Mouse (Mus musculus): ENCODE measurements at regions not wholly inside any gene's neighbourhood (a gene's known extent, or its start where the extent isn't known, plus 50 kb on each side); places are given as distances from the start of the nearest gene placed in this dataset.

GRCm38 (mm10) chr14:54086660-54087059 is 167.2 kb downstream of the Dad1 start:
- Histone ChIP-seq H3K36me3 (no peaks in the 10 kb centered on the region), H3K27ac (no peak overlapping the region), H3K27me3 (no peaks in the 10 kb centered on the region), H3K4me2 (replicated peaks) (no peak overlapping the region), H3K9ac (replicated peaks) (no peak overlapping the region), H3K4me3 (replicated peaks) (no peak overlapping the region), H3K4me1 (replicated peaks) (no peaks in the 10 kb centered on the region), H3K9me3 (no peaks in the 10 kb centered on the region)
- 70% methylated on average over 11 of the region's 11 CpGs for WGBS
- ATAC-seq = no peak

GRCm38 (mm10) chr14:54074659-54075058 is 179.2 kb downstream of the Dad1 start:
- H3K36me3 ChIP-seq = no peaks in the 10 kb centered on the region
- no peak for ATAC-seq
- no peaks in the 10 kb centered on the region for H3K9me3 ChIP-seq
- H3K4me3 ChIP-seq (replicated peaks) = no peak overlapping the region
- H3K9ac ChIP-seq (replicated peaks) = no peak overlapping the region
- no peaks in the 10 kb centered on the region for H3K4me1 ChIP-seq (replicated peaks)
- no peak overlapping the region for H3K27ac ChIP-seq
- H3K27me3 ChIP-seq = no peaks in the 10 kb centered on the region
- WGBS = 84% methylated on average over 3 of the region's 3 CpGs
- no peak overlapping the region for H3K4me2 ChIP-seq (replicated peaks)

- no peak overlapping the region for H3K9ac ChIP-seq (replicated peaks)
- WGBS = 78% methylated on average over 10 of the region's 10 CpGs
- no peak for ATAC-seq
- no peaks in the 10 kb centered on the region for H3K9me3 ChIP-seq
- 0 out of 2 replicates have a peak overlapping the region, but pooled peaks have one; percentile 5 for H3K4me2 ChIP-seq (replicated peaks)
- H3K4me1 ChIP-seq (replicated peaks) = no peaks in the 10 kb centered on the region
- H3K4me3 ChIP-seq (replicated peaks) = no peak overlapping the region
- no peaks in the 10 kb centered on the region for H3K36me3 ChIP-seq
- H3K27ac ChIP-seq = no peak overlapping the region
- H3K27me3 ChIP-seq = no peaks in the 10 kb centered on the region
These were observed 181.5 kb downstream of the Dad1 start for GRCm38 (mm10) chr14:54072283-54072912.

GRCm38 (mm10) chr14:54070240-54070639 is 183.7 kb downstream of the Dad1 start:
- Histone ChIP-seq H3K36me3 (no peaks in the 10 kb centered on the region), H3K4me2 (replicated peaks) (no peak overlapping the region), H3K9me3 (no peaks in the 10 kb centered on the region), H3K4me1 (replicated peaks) (0 out of 2 replicates have a peak, but pooled peaks cover 2% of the 10 kb centered on the region), H3K27me3 (no peaks in the 10 kb centered on the region), H3K4me3 (replicated peaks) (no peak overlapping the region), H3K27ac (no peak overlapping the region), H3K9ac (replicated peaks) (no peak overlapping the region)
- ATAC-seq = no peak

GRCm38 (mm10) chr14:54068684-54069083 is 185.2 kb downstream of the Dad1 start:
- no peaks in the 10 kb centered on the region for H3K9me3 ChIP-seq
- no peak overlapping the region for H3K27ac ChIP-seq
- H3K4me2 ChIP-seq (replicated peaks) = no peak overlapping the region
- no peak overlapping the region for H3K9ac ChIP-seq (replicated peaks)
- peaks cover 3% of the 10 kb centered on the region; the same call in 1 of the 2 replicates for H3K27me3 ChIP-seq
- 0 out of 2 replicates have a peak, but pooled peaks cover 12% of the 10 kb centered on the region for H3K4me1 ChIP-seq (replicated peaks)
- WGBS = 86% methylated on average over 1 of the region's 1 CpGs
- no peaks in the 10 kb centered on the region for H3K36me3 ChIP-seq
- H3K4me3 ChIP-seq (replicated peaks) = no peak overlapping the region
- ATAC-seq = peak; percentile 69

GRCm38 (mm10) chr14:54065466-54065865 is 188.4 kb downstream of the Dad1 start:
- 57% methylated on average over 4 of the region's 4 CpGs for WGBS
- Histone ChIP-seq H3K9me3 (no peaks in the 10 kb centered on the region), H3K4me1 (replicated peaks) (peaks cover 26% of the 10 kb centered on the region), H3K27ac (no peak overlapping the region), H3K36me3 (no peaks in the 10 kb centered on the region), H3K4me3 (replicated peaks) (no peak overlapping the region), H3K4me2 (replicated peaks) (no peak overlapping the region), H3K9ac (replicated peaks) (no peak overlapping the region), H3K27me3 (peaks cover 7% of the 10 kb centered on the region; the same call in 1 of the 2 replicates)
- ATAC-seq = no peak

- no peaks in the 10 kb centered on the region for H3K9me3 ChIP-seq
- no peak overlapping the region for H3K9ac ChIP-seq (replicated peaks)
- 25% methylated on average over 11 of the region's 11 CpGs for WGBS
- H3K4me3 ChIP-seq (replicated peaks) = no peak overlapping the region
- no peak overlapping the region for H3K4me2 ChIP-seq (replicated peaks)
- 0 out of 2 replicates have a peak, but pooled peaks have one; percentile 34 for ATAC-seq
- no peak overlapping the region for H3K27ac ChIP-seq
- no peaks in the 10 kb centered on the region for H3K36me3 ChIP-seq
- H3K4me1 ChIP-seq (replicated peaks) = peaks cover 32% of the 10 kb centered on the region
- H3K27me3 ChIP-seq = peaks cover 7% of the 10 kb centered on the region; the same call in 1 of the 2 replicates
These were observed 189.1 kb downstream of the Dad1 start for GRCm38 (mm10) chr14:54064541-54065402.

- H3K4me2 ChIP-seq (replicated peaks) = no peak overlapping the region
- peak; percentile 55 for ATAC-seq
- WGBS = 28% methylated on average over 3 of the region's 3 CpGs
- no peak overlapping the region for H3K4me3 ChIP-seq (replicated peaks)
- H3K4me1 ChIP-seq (replicated peaks) = peaks cover 49% of the 10 kb centered on the region
- no peaks in the 10 kb centered on the region for H3K36me3 ChIP-seq
- H3K9me3 ChIP-seq = no peaks in the 10 kb centered on the region
- 0 out of 2 replicates have a peak overlapping the region, but pooled peaks have one; percentile 29 for H3K9ac ChIP-seq (replicated peaks)
- peaks cover 7% of the 10 kb centered on the region; the same call in 1 of the 2 replicates for H3K27me3 ChIP-seq
- H3K27ac ChIP-seq = peak overlapping the region; percentile 45
These were observed 192.3 kb downstream of the Dad1 start for GRCm38 (mm10) chr14:54061570-54061969.

GRCm38 (mm10) chr14:54059776-54060175 is 194.1 kb downstream of the Dad1 start:
- Histone ChIP-seq H3K36me3 (no peaks in the 10 kb centered on the region), H3K4me3 (replicated peaks) (no peak overlapping the region), H3K9me3 (no peaks in the 10 kb centered on the region), H3K4me2 (replicated peaks) (peak overlapping the region; percentile 2; the same call in 1 of the 2 replicates), H3K27me3 (peaks cover 7% of the 10 kb centered on the region; the same call in 1 of the 2 replicates), H3K27ac (peak overlapping the region; percentile 44; the same call in 1 of the 2 replicates), H3K4me1 (replicated peaks) (peaks cover 43% of the 10 kb centered on the region), H3K9ac (replicated peaks) (no peak overlapping the region)
- peak; percentile 81 for ATAC-seq
- 19% methylated on average over 4 of the region's 4 CpGs for WGBS

- H3K4me3 ChIP-seq (replicated peaks) = no peak overlapping the region
- no peaks in the 10 kb centered on the region for H3K9me3 ChIP-seq
- H3K4me2 ChIP-seq (replicated peaks) = no peak overlapping the region
- H3K36me3 ChIP-seq = no peaks in the 10 kb centered on the region
- H3K27ac ChIP-seq = peak overlapping the region; percentile 62; the same call in 1 of the 2 replicates
- H3K9ac ChIP-seq (replicated peaks) = peak overlapping the region; percentile 20; the same call in 1 of the 2 replicates
- peaks cover 40% of the 10 kb centered on the region for H3K4me1 ChIP-seq (replicated peaks)
- no peak for ATAC-seq
- peaks cover 7% of the 10 kb centered on the region; the same call in 1 of the 2 replicates for H3K27me3 ChIP-seq
- WGBS = 82% methylated on average over 6 of the region's 6 CpGs
These were observed 194.8 kb downstream of the Dad1 start for GRCm38 (mm10) chr14:54059096-54059495.

- WGBS = 83% methylated on average over 7 of the region's 7 CpGs
- H3K4me1 ChIP-seq (replicated peaks) = peaks cover 34% of the 10 kb centered on the region
These were observed 197.2 kb downstream of the Dad1 start for GRCm38 (mm10) chr14:54056691-54057090.

GRCm38 (mm10) chr14:54055390-54055789 is 198.5 kb downstream of the Dad1 start:
- Histone ChIP-seq H3K4me1 (replicated peaks) (peaks cover 22% of the 10 kb centered on the region), H3K4me2 (replicated peaks) (no peak overlapping the region), H3K36me3 (no peaks in the 10 kb centered on the region), H3K9ac (replicated peaks) (no peak overlapping the region), H3K9me3 (no peaks in the 10 kb centered on the region), H3K27me3 (no peaks in the 10 kb centered on the region), H3K4me3 (replicated peaks) (no peak overlapping the region), H3K27ac (no peak overlapping the region)
- ATAC-seq = no peak
- 55% methylated on average over 6 of the region's 6 CpGs for WGBS

More at GRCm38 (mm10) chr14:54056691-54057090, 197.2 kb downstream of the Dad1 start:
- Histone ChIP-seq H3K9ac (replicated peaks) (no peak overlapping the region), H3K27me3 (no peaks in the 10 kb centered on the region), H3K36me3 (no peaks in the 10 kb centered on the region), H3K27ac (no peak overlapping the region), H3K9me3 (no peaks in the 10 kb centered on the region), H3K4me2 (replicated peaks) (no peak overlapping the region), H3K4me3 (replicated peaks) (no peak overlapping the region)
- no peak for ATAC-seq

All from midbrain, embryonic 13.5 days (tissue).